Mouse (Mus musculus) forebrain, embryonic 15.5 days (tissue): ENCODE measurements around the gene Cdcp1. TPM values are rescaled to one million over a fixed set of nuclear protein-coding genes. Genes with fewer than 3 reads are reported as not detected.

Experiments
- ATAC-seq: fragments of 200-750 bp; cut with Nextera tagmentation; replicated peaks from 2 replicates; pipeline ENCODE4 v1.8.0; 2017; ENCODE audit warnings: mild to moderate bottlenecking, moderate TSS enrichment, moderate library complexity
- H3K27ac ChIP-seq: fragments of 300-500 bp; sonication (generic); replicated peaks from 2 replicates; pipeline ENCODE4 v1.5.1; 2015; ENCODE audit warnings: mild to moderate bottlenecking, inconsistent platforms
- H3K27me3 ChIP-seq: fragments of 300-500 bp; sonication (generic); 2 replicates; pipeline ENCODE4 v1.6.1; 2015; ENCODE audit warnings: inconsistent platforms
- H3K36me3 ChIP-seq: fragments of 300-500 bp; sonication (generic); 2 replicates; pipeline ENCODE4 v1.6.1; 2015; ENCODE audit warnings: mild to moderate bottlenecking, inconsistent platforms
- H3K4me1 ChIP-seq: fragments of 300-500 bp; sonication (generic); 2 replicates; pipeline ENCODE4 v1.6.1; 2015; ENCODE audit warnings: inconsistent platforms
- H3K4me2 ChIP-seq: fragments of 300-500 bp; sonication (generic); replicated peaks from 2 replicates; pipeline ENCODE4 v1.6.1; 2015; ENCODE audit warnings: mild to moderate bottlenecking, inconsistent platforms
- H3K4me3 ChIP-seq: fragments of 300-500 bp; sonication (generic); 2 replicates; pipeline ENCODE4 v1.5.1; 2015; ENCODE audit warnings: mild to moderate bottlenecking, inconsistent platforms
- H3K9ac ChIP-seq: fragments of 300-500 bp; sonication (generic); replicated peaks from 2 replicates; pipeline ENCODE4 v1.6.1; 2015; ENCODE audit warnings: mild to moderate bottlenecking, inconsistent platforms
- H3K9me3 ChIP-seq: fragments of 300-500 bp; sonication (generic); 2 replicates; pipeline ENCODE4 v1.6.1; 2016; ENCODE audit warnings: inconsistent platforms
- WGBS: fragments of 180-500 bp; shearing (Covaris S2); methylation state at CpG from one replicate; pipeline ENCODE4 v1.1.7; 2015; ENCODE audit warnings: mixed read lengths; 5-methylcytosine and 5-hydroxymethylcytosine counted together
- polyA plus RNA-seq: library from polyadenylated mRNA; unstranded; fragments of >200 nt; fragmentation: Nextera tagmentation; extraction: Ambion mirVana; gene quantifications from 2 replicates; pipeline ENCODE4 v1.2.1, GENCODE M21; 2015

Cdcp1 gene
- polyA plus RNA-seq, result 0.09 TPM in 1 of 2 replicates, not detected in the other

GRCm38 (mm10) chr9:123215621-123216440 lies at the start of gene Cdcp1:
Gene Cdcp1 (minus strand): TSS chr9:123216038.
- Histone ChIP-seq H3K4me2 (peak within 1 kb of the TSS; percentile 32), H3K27me3 (peaks cover 16% of the 10 kb centered on the region), H3K9ac (no peak within 1 kb of the TSS), H3K9me3 (no peaks in the 10 kb centered on the region), H3K4me1 (peaks cover 4% of the 10 kb centered on the region; the same call in 1 of the 2 replicates), H3K4me3 (peak within 1 kb of the TSS; percentile 12), H3K36me3 (no peaks in the 10 kb centered on the region), H3K27ac (no peak within 1 kb of the TSS)
- WGBS, result 7% methylated on average over 44 of the region's 45 CpGs
- no peak for ATAC-seq

DNA sequence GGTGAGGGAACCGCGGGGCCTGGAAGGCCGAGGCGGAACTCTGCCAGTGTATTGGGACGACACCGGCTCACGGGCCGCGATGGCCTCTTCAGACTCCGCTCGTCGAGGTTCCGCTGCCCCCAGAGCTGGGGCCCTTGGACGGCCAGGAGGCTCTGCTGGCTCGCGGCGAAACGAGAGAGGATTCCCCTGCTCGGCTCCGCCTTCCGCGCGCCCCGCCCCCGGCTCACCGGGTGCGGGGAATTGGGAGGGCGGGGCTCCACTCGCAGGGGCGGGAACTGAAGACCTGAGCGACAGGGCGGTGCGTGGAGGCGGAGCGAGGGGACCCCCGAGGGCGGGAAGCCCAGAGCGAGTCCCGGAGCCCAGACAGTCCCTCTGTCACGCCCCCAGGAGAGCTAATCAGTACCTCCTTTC lies 44.8 kb upstream of the Cdcp1 start, which contains the start of gene Tmem158:
TSS of gene Tmem158 (minus strand) at position 154 of the 411 bp plus-strand sequence.
- ATAC-seq, result peak; percentile 93
- no peaks in the 10 kb centered on the region for H3K36me3 ChIP-seq
- H3K9me3 ChIP-seq, result no peaks in the 10 kb centered on the region
- H3K4me1 ChIP-seq, result peaks cover 12% of the 10 kb centered on the region
- WGBS, result under 1% methylated on average over 40 of the region's 40 CpGs
- peak within 1 kb of the TSS; percentile 74 for H3K4me3 ChIP-seq
- H3K9ac ChIP-seq, result peak within 1 kb of the TSS; percentile 77
- peak within 1 kb of the TSS; percentile 65 for H3K4me2 ChIP-seq
- H3K27me3 ChIP-seq, result peaks cover 10% of the 10 kb centered on the region; the same call in 1 of the 2 replicates
- H3K27ac ChIP-seq, result peak within 1 kb of the TSS; percentile 60

GRCm38 (mm10) chr9:123259896-123260610 lies 44.2 kb upstream of the Cdcp1 start:
- Histone ChIP-seq H3K36me3 (no peaks in the 10 kb centered on the region), H3K4me1 (peaks cover 12% of the 10 kb centered on the region), H3K27me3 (peaks cover 10% of the 10 kb centered on the region; the same call in 1 of the 2 replicates), H3K4me2 (peak overlapping the region; percentile 65), H3K9me3 (no peaks in the 10 kb centered on the region), H3K4me3 (peak overlapping the region; percentile 74), H3K9ac (peak overlapping the region; percentile 77), H3K27ac (peak overlapping the region; percentile 60)
- ATAC-seq, result peak; percentile 78
- under 1% methylated on average over 91 of the region's 92 CpGs for WGBS

- peak overlapping the region; percentile 74 for H3K4me3 ChIP-seq
- H3K9ac ChIP-seq, result peak overlapping the region; percentile 77
- WGBS, result under 1% methylated on average over 44 of the region's 45 CpGs
- H3K36me3 ChIP-seq, result no peaks in the 10 kb centered on the region
- peaks cover 10% of the 10 kb centered on the region; the same call in 1 of the 2 replicates for H3K27me3 ChIP-seq
- peak overlapping the region; percentile 60 for H3K27ac ChIP-seq
- no peak; the same call in 1 of the 2 replicates for ATAC-seq
- peaks cover 12% of the 10 kb centered on the region for H3K4me1 ChIP-seq
- peak overlapping the region; percentile 65 for H3K4me2 ChIP-seq
- H3K9me3 ChIP-seq, result no peaks in the 10 kb centered on the region
Measured at GRCm38 (mm10) chr9:123259461-123259895, 43.6 kb upstream of the Cdcp1 start.

DNA sequence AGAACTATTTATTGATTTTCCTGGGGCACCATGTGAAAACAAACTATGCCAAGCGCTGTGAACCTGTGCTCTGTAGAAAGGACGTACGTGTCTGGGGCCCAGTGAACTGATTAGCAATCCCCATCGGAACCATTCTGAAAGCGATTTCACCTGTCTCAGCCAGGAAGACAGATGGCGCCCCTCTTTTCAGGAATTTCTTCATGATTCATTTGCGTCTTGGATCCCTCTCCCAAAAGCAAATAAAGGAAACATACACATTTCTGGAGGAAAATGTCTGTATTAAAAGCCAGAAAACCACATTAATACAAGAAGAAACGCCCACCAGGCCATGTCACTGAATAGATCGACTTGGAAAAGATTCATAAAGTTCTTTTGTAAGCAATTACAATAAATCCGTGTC lies 43.0 kb upstream of the Cdcp1 start:
- H3K27me3 ChIP-seq, result peaks cover 10% of the 10 kb centered on the region; the same call in 1 of the 2 replicates
- peak overlapping the region; percentile 65 for H3K4me2 ChIP-seq
- H3K4me1 ChIP-seq, result peaks cover 12% of the 10 kb centered on the region
- H3K4me3 ChIP-seq, result peak overlapping the region; percentile 74
- no peaks in the 10 kb centered on the region for H3K36me3 ChIP-seq
- H3K9me3 ChIP-seq, result no peaks in the 10 kb centered on the region
- no peak for ATAC-seq
- no peak overlapping the region for H3K27ac ChIP-seq
- peak overlapping the region; percentile 77; the same call in 1 of the 2 replicates for H3K9ac ChIP-seq
- WGBS, result 23% methylated on average over 10 of the region's 10 CpGs

- Histone ChIP-seq H3K9me3 (no peaks in the 10 kb centered on the region), H3K36me3 (no peaks in the 10 kb centered on the region), H3K4me1 (peaks cover 10% of the 10 kb centered on the region), H3K27ac (no peak overlapping the region), H3K9ac (no peak overlapping the region), H3K4me2 (no peak overlapping the region), H3K4me3 (no peak overlapping the region), H3K27me3 (0 out of 2 replicates have a peak, but pooled peaks cover 5% of the 10 kb centered on the region)
- 83% methylated on average over 3 of the region's 3 CpGs for WGBS
- no peak for ATAC-seq
Measured at GRCm38 (mm10) chr9:123255736-123256135, 39.9 kb upstream of the Cdcp1 start.

- H3K27me3 ChIP-seq, result no peaks in the 10 kb centered on the region
- WGBS, result 84% methylated on average over 1 of the region's 1 CpGs
- no peak overlapping the region for H3K9ac ChIP-seq
- H3K4me2 ChIP-seq, result no peak overlapping the region
- no peak overlapping the region for H3K27ac ChIP-seq
- H3K36me3 ChIP-seq, result no peaks in the 10 kb centered on the region
- no peak overlapping the region for H3K4me3 ChIP-seq
- H3K9me3 ChIP-seq, result no peaks in the 10 kb centered on the region
- no peaks in the 10 kb centered on the region for H3K4me1 ChIP-seq
- no peak for ATAC-seq
Measured at GRCm38 (mm10) chr9:123247992-123248391, 32.2 kb upstream of the Cdcp1 start.

- Histone ChIP-seq H3K9me3 (no peaks in the 10 kb centered on the region), H3K27me3 (no peaks in the 10 kb centered on the region), H3K4me1 (no peaks in the 10 kb centered on the region), H3K9ac (no peak overlapping the region), H3K36me3 (no peaks in the 10 kb centered on the region), H3K4me3 (no peak overlapping the region), H3K27ac (no peak overlapping the region), H3K4me2 (no peak overlapping the region)
- ATAC-seq, result no peak
- 77% methylated on average over 4 of the region's 4 CpGs for WGBS
Measured at GRCm38 (mm10) chr9:123245146-123245545, 29.3 kb upstream of the Cdcp1 start.

GRCm38 (mm10) chr9:123243988-123244387 lies 28.1 kb upstream of the Cdcp1 start:
- Histone ChIP-seq H3K4me1 (no peaks in the 10 kb centered on the region), H3K9ac (no peak overlapping the region), H3K27ac (no peak overlapping the region), H3K27me3 (no peaks in the 10 kb centered on the region), H3K4me2 (no peak overlapping the region), H3K9me3 (no peaks in the 10 kb centered on the region), H3K4me3 (no peak overlapping the region), H3K36me3 (no peaks in the 10 kb centered on the region)
- no peak for ATAC-seq
- 70% methylated on average over 10 of the region's 10 CpGs for WGBS

- no peaks in the 10 kb centered on the region for H3K36me3 ChIP-seq
- peaks cover 11% of the 10 kb centered on the region for H3K4me1 ChIP-seq
- ATAC-seq, result no peak
- H3K9me3 ChIP-seq, result no peaks in the 10 kb centered on the region
- H3K4me3 ChIP-seq, result no peak overlapping the region
- WGBS, result 95% methylated on average over 5 of the region's 5 CpGs
- H3K4me2 ChIP-seq, result no peak overlapping the region
- no peak overlapping the region for H3K27ac ChIP-seq
- H3K27me3 ChIP-seq, result no peaks in the 10 kb centered on the region
- no peak overlapping the region for H3K9ac ChIP-seq
Measured at GRCm38 (mm10) chr9:123241191-123241590, 25.4 kb upstream of the Cdcp1 start.

DNA sequence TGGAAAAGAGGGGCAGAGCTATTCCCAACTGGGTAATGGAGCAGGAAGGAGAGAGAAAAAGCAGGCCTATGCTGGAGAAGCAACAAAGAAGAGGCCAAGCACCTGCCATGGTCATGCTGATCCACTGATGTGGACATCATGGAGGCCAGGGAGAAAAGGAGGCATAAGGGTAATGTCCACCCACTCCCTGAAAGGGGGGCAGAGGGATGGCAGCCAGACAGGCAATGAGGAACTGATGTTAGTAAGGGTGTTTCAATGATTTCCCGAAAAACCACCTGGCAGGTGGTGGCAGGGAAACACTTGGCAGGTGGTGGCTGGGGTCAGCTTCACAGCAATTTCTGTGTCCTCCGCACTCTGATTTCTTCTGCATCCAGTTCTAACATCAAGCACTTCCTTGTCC lies 24.9 kb upstream of the Cdcp1 start:
- Histone ChIP-seq H3K9ac (no peak overlapping the region), H3K36me3 (no peaks in the 10 kb centered on the region), H3K27ac (no peak overlapping the region), H3K4me1 (peaks cover 11% of the 10 kb centered on the region), H3K9me3 (no peaks in the 10 kb centered on the region), H3K4me3 (no peak overlapping the region), H3K27me3 (no peaks in the 10 kb centered on the region), H3K4me2 (no peak overlapping the region)
- no peak for ATAC-seq
- WGBS, result 92% methylated on average over 2 of the region's 2 CpGs

- Histone ChIP-seq H3K27me3 (no peaks in the 10 kb centered on the region), H3K9ac (no peak overlapping the region), H3K4me3 (no peak overlapping the region), H3K4me1 (peaks cover 11% of the 10 kb centered on the region), H3K4me2 (no peak overlapping the region), H3K27ac (no peak overlapping the region), H3K36me3 (no peaks in the 10 kb centered on the region), H3K9me3 (no peaks in the 10 kb centered on the region)
- 93% methylated on average over 5 of the region's 5 CpGs for WGBS
- no peak for ATAC-seq
Measured at GRCm38 (mm10) chr9:123240271-123240670, 24.4 kb upstream of the Cdcp1 start.
